Mouse (Mus musculus): ENCODE measurements around the gene Hhat. TPM values are rescaled to one million over a fixed set of nuclear protein-coding genes. Genes with fewer than 3 reads are reported as not detected.

Hhat gene
- total RNA-seq, 4 experiments from 2014 or later: 2.1 to 3.6 (median 2.8) TPM

GRCm38 (mm10) chr1:192557978-192558594 lies 212.9 kb downstream of the Hhat start:
- DNase-seq (ENCODE audit: low spot score): no peak

- DNase-seq (ENCODE audit: low spot score): no peak
Measured at GRCm38 (mm10) chr1:192555516-192555915, 215.5 kb downstream of the Hhat start.

- DNase-seq (ENCODE audit: low spot score): no peak
Measured at GRCm38 (mm10) chr1:192550561-192550960, 220.5 kb downstream of the Hhat start.

- DNase-seq (ENCODE audit: low spot score): no peak
Measured at GRCm38 (mm10) chr1:192546843-192547242, 224.2 kb downstream of the Hhat start.

GRCm38 (mm10) chr1:192544901-192545300 lies 226.1 kb downstream of the Hhat start:
- DNase-seq (ENCODE audit: low spot score): no peak

GRCm38 (mm10) chr1:192544091-192544490 lies 226.9 kb downstream of the Hhat start:
- no peak for DNase-seq (ENCODE audit: low spot score)

GRCm38 (mm10) chr1:192543686-192544085 lies 227.3 kb downstream of the Hhat start:
- no peak for DNase-seq (ENCODE audit: low spot score)

GRCm38 (mm10) chr1:192542093-192542492 lies 228.9 kb downstream of the Hhat start:
- DNase-seq (ENCODE audit: low spot score): no peak

GRCm38 (mm10) chr1:192537169-192537568 lies 233.9 kb downstream of the Hhat start:
- peak; percentile 10 for DNase-seq (ENCODE audit: low spot score)

- DNase-seq (ENCODE audit: low spot score): no peak
Measured at GRCm38 (mm10) chr1:192536440-192536839, 234.6 kb downstream of the Hhat start.

- no peak for DNase-seq (ENCODE audit: low spot score)
Measured at GRCm38 (mm10) chr1:192533016-192533415, 238.0 kb downstream of the Hhat start.

- DNase-seq (ENCODE audit: low spot score): peak; percentile 9
Measured at GRCm38 (mm10) chr1:192532212-192532611, 238.8 kb downstream of the Hhat start.

GRCm38 (mm10) chr1:192531490-192532146 lies 239.4 kb downstream of the Hhat start:
- DNase-seq (ENCODE audit: low spot score): no peak

- no peak for DNase-seq (ENCODE audit: low spot score)
Measured at GRCm38 (mm10) chr1:192525711-192526350, 245.2 kb downstream of the Hhat start.

- no peak for DNase-seq (ENCODE audit: low spot score)
Measured at GRCm38 (mm10) chr1:192522376-192523178, 248.4 kb downstream of the Hhat start.

GRCm38 (mm10) chr1:192520836-192521435 lies 250.1 kb downstream of the Hhat start:
- DNase-seq (ENCODE audit: low spot score): peak; percentile 44

- DNase-seq (ENCODE audit: low spot score): no peak
Measured at GRCm38 (mm10) chr1:192519713-192520112, 251.3 kb downstream of the Hhat start.

- DNase-seq (ENCODE audit: low spot score): no peak
Measured at GRCm38 (mm10) chr1:192515373-192515772, 255.7 kb downstream of the Hhat start.

GRCm38 (mm10) chr1:192512821-192513220 lies 258.2 kb downstream of the Hhat start:
- DNase-seq (ENCODE audit: low spot score): no peak

GRCm38 (mm10) chr1:192503651-192504050 lies 267.4 kb downstream of the Hhat start:
- DNase-seq (ENCODE audit: low spot score): no peak

- DNase-seq (ENCODE audit: low spot score): no peak
Measured at GRCm38 (mm10) chr1:192502835-192503234, 268.2 kb downstream of the Hhat start.

GRCm38 (mm10) chr1:192502016-192502415 lies 269.0 kb downstream of the Hhat start:
- no peak for DNase-seq (ENCODE audit: low spot score)
